Mouse (Mus musculus): ENCODE measurements at regions not wholly inside any gene's neighbourhood (a gene's known extent, or its start where the extent isn't known, plus 50 kb on each side); places are given as distances from the start of the nearest gene placed in this dataset.

DNA sequence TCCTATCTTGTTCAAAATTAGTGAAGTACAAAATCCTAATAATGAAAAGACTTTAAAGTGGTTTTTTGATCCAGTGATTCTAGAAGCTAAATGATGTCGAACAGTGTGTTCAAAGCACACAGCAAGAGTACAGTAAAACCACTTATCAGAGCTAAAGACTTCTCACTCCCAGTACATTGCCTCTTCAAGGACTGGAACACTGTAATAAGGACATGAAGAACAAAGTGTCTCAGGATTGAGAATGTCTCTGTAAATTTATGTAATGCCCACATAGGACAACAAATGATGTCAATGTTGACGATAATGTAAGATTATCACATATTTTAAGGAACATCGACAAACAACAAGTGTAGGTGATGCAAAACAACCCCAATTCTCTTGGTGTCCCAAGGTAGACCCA, 78.1 kb upstream of the Zpld1 start:
- no peak for TF ChIP-seq POLR2A (IDR thresholded peaks at IDR 0.05; ENCODE audit: borderline replicate concordance, low read depth, low read length)
- TF ChIP-seq CTCF (IDR thresholded peaks at IDR 0.05; ENCODE audit: low read depth, low read length): no peak

Measured in bone marrow macrophage, adult 2 months (primary cell).